Mouse (Mus musculus): ENCODE results near the gene Mreg. TPM values are rescaled to one million over a fixed set of nuclear protein-coding genes. Genes with fewer than 3 reads are reported as not detected.

Mreg gene
- total RNA-seq, 2 experiments from 2014 or later = 25.0 to 30.7 TPM

GRCm38 (mm10) chr1:72145041-72145440 lies 67.1 kb downstream of the Mreg start:
- DNase-seq (ENCODE audit: low spot score) = no peak
- intact Hi-C loops (cut with DNase I) = no loop called here

- intact Hi-C loops (cut with DNase I) = no loop called here
- DNase-seq (ENCODE audit: low spot score) = no peak
Observed at GRCm38 (mm10) chr1:72144426-72144825, 67.7 kb downstream of the Mreg start.

- no peak for DNase-seq (ENCODE audit: low spot score)
- intact Hi-C loops (cut with DNase I) = no loop called here
Observed at GRCm38 (mm10) chr1:72141893-72142480, 70.1 kb downstream of the Mreg start.

GRCm38 (mm10) chr1:72136101-72136500 lies 76.0 kb downstream of the Mreg start:
- intact Hi-C loops (cut with DNase I) = no loop called here
- DNase-seq (ENCODE audit: low spot score) = no peak

GRCm38 (mm10) chr1:72134534-72134933 lies 77.6 kb downstream of the Mreg start:
- no peak for DNase-seq (ENCODE audit: low spot score)
- intact Hi-C loops (cut with DNase I) = loop anchor here (1.0 kb wide), 1 partner anchor 10 kb away; no protein-coding TSS in a partner anchor

- DNase-seq (ENCODE audit: low spot score) = peak; percentile 40
- intact Hi-C loops (cut with DNase I) = loop anchor here (1.0 to 5.0 kb wide), 4 partner anchors 11 to 836 kb away; no protein-coding TSS in a partner anchor
Observed at GRCm38 (mm10) chr1:72123434-72124297, 88.4 kb downstream of the Mreg start.

GRCm38 (mm10) chr1:72121608-72122185 lies 90.4 kb downstream of the Mreg start:
- DNase-seq (ENCODE audit: low spot score) = no peak
- intact Hi-C loops (cut with DNase I) = loop anchor here (2.0 to 5.0 kb wide), 3 partner anchors 444 to 834 kb away; no protein-coding TSS in a partner anchor

- DNase-seq (ENCODE audit: low spot score) = no peak
- intact Hi-C loops (cut with DNase I) = loop anchor here (5.0 kb wide), 2 partner anchors 443 to 833 kb away; no protein-coding TSS in a partner anchor
Observed at GRCm38 (mm10) chr1:72119981-72120380, 92.1 kb downstream of the Mreg start.

- no peak for DNase-seq (ENCODE audit: low spot score)
- intact Hi-C loops (cut with DNase I) = no loop called here
Observed at GRCm38 (mm10) chr1:72114206-72114605, 97.9 kb downstream of the Mreg start.

Other genes with a start within 250 kb of the Mreg start
- 10 to 100 TPM; 11.1 to 11.2 TPM for gene Pecr, start 72.0 kb upstream of the Mreg start, total RNA-seq (2021)
- not detected for gene Tmem169, start 72.1 kb upstream of the Mreg start, total RNA-seq (2021)
- 10 to 100 TPM; 13.1 to 14.4 TPM for gene Xrcc5, start 95.1 kb upstream of the Mreg start, total RNA-seq (2021)